Mouse (Mus musculus) hematopoietic stem cell, adult 5-6 weeks (primary cell): Measurements from ENCODE around the gene Glrp1. TPM values are rescaled to one million over a fixed set of nuclear protein-coding genes. Genes with fewer than 3 reads are reported as not detected.
A peak's percentile ranks its signal among the peaks of the same experiment; 100 is the strongest.

ENCODE experiments used
- ATAC-seq, 2 experiments: fragments of 125-278 bp in 1 of 2; replicated peaks in 1 of 2; 2 replicates each; pipeline ENCODE4 v1.8.0; 2016 to 2017; ENCODE audit warnings: inconsistent platforms in 2 of 2, mild to moderate bottlenecking in 2 of 2, moderate number of reproducible peaks in 2 of 2, low read depth in 1 of 2, moderate TSS enrichment in 1 of 2; ENCODE audit not compliant: low FRiP score in 2 of 2, poor library complexity in 2 of 2, severe bottlenecking in 2 of 2, insufficient read depth in 1 of 2, low TSS enrichment in 1 of 2
- total RNA-seq: library from RNA; stranded (forward); fragments of 172-1452, 232-1000 nt; gene quantifications from 2 replicates; pipeline ENCODE4 v1.2.3, GENCODE M21; 2017

Gene Glrp1
- 0.99 and 3.3 TPM in 2 replicates for total RNA-seq

DNA sequence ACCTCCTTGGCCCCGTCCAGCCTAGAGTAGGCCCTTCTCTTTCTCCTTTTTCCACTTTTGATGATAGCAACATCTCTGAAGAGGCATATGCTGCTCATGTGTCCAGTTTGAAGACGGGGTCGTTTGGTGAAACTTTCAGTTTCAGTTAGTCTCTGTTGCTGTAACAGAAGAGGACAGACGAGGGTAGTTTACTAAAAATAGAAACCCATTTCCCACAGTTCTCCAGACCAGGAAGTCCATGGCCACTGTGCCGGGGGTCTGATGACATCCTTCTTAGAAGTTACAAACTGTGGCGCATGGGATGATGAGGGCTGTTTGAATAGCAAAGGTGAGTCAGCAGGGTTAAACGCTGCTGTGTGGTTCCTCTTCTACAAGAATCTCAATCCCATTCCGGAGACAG is at the start of gene Glrp1:
Gene Glrp1 (minus strand): TSS at position 278 of the 400 bp plus-strand sequence.
- peak; percentile 78 to 79 for ATAC-seq

- no peak for ATAC-seq
Observed at GRCm38 (mm10) chr1:88559258-88559657, 49.4 kb upstream of the Glrp1 start.

GRCm38 (mm10) chr1:88558793-88559192 is 48.9 kb upstream of the Glrp1 start:
- ATAC-seq, result no peak

GRCm38 (mm10) chr1:88556401-88556800 is 46.5 kb upstream of the Glrp1 start:
- no peak for ATAC-seq

DNA sequence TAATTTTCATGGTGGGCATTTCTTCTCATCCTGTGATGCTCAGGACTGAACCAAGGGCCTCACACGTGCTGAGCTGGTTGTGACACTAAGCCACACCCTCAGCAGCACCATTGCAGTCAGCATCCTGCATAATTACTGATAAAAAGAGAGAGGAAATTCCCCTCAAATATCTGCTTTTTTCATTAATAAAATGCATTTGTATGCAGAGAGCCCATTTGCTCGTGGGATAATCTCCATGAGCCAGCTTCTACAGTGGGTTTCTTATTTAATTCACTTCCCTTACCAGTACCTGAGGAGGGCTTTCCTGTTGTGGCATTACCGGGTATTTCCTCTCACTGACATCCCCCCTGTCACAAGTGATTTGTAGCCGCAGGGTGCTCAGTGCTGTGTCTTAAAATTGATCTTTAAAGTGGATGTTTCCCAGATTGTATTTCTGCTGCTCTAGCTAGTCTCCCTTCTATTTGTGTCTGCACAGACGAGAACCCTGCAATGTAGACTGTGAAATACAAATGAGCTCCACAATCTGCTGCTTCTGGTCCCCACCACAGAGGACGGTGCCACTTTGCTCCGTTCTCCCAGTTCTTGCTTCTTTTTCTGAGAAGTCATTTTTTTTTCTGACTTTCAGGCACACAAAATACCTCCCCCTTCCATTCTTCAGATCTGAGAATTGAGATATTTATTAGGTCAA is 43.8 kb upstream of the Glrp1 start:
- ATAC-seq, result peak; percentile 67 to 82

GRCm38 (mm10) chr1:88549263-88549662 is 39.4 kb upstream of the Glrp1 start:
- no peak for ATAC-seq

DNA sequence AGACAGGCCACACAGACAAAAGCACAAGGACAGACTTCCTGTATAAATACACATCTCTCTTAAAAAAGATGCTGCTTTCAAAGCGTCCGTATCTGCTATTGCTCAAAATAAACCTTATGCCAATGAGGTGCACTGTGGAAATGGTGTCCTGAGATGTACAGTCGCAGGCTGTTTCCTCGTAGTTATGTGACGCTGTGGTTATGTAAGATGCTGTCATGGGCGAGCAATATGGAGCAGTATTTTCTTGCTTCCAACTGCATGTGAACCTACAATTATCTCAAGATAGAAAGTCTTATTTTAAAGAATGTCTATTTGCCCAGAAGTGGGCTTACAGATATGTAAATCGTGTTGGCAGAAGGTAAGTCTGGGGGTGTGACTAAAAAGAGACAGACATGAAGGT is 37.3 kb upstream of the Glrp1 start:
- ATAC-seq, result no peak

GRCm38 (mm10) chr1:88543608-88544007 is 33.7 kb upstream of the Glrp1 start:
- no peak for ATAC-seq

DNA sequence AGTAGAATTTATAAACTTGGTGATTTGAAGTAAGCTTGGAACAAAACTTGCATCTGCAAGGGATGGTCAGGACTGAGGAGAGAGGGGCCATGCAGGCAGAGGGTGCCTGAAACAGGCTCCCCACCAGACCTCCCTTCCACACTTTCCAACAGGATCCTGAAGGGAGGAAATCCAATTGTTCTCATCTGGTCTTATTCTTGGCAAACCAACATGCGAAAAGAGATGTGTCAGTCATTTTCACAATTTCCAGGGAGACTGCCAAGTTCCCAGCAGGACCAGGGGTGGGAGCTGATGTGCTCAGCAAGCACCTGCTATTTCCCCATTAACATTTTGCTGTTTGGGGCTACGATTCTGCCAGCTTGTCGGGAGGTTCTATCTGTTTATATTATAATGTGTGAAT is 30.0 kb upstream of the Glrp1 start:
- ATAC-seq, result no peak

DNA sequence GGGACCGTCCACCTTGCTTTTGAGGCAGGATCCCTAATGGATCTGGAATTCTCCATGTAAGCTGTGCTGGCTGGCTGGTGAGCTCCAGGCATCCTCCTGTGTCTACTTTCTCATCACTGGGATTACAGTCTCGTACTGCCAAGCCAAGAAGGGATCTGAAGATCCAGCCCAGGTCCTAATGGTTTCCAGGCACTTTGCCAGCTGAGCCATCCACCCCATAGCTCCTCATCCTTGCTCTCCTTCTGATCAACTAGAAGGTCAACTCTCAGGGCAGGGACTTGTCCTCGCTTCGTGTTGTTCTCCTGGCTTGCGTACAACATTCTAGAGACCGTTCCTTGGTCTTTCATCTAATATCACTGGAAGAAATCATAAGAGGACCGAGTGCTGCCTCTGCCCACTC is 29.4 kb upstream of the Glrp1 start:
- ATAC-seq, result no peak

- no peak for ATAC-seq
Observed at GRCm38 (mm10) chr1:88536308-88536707, 26.4 kb upstream of the Glrp1 start.

- no peak for ATAC-seq
Observed at GRCm38 (mm10) chr1:88534091-88534490, 24.2 kb upstream of the Glrp1 start.

- no peak for ATAC-seq
Observed at GRCm38 (mm10) chr1:88526161-88526560, 16.3 kb upstream of the Glrp1 start.

- ATAC-seq, result no peak
Observed at GRCm38 (mm10) chr1:88525622-88526021, 15.8 kb upstream of the Glrp1 start.

GRCm38 (mm10) chr1:88521170-88521747 is 11.4 kb upstream of the Glrp1 start:
- no peak for ATAC-seq

GRCm38 (mm10) chr1:88513613-88514012 is 3.7 kb upstream of the Glrp1 start:
- ATAC-seq, result no peak

DNA sequence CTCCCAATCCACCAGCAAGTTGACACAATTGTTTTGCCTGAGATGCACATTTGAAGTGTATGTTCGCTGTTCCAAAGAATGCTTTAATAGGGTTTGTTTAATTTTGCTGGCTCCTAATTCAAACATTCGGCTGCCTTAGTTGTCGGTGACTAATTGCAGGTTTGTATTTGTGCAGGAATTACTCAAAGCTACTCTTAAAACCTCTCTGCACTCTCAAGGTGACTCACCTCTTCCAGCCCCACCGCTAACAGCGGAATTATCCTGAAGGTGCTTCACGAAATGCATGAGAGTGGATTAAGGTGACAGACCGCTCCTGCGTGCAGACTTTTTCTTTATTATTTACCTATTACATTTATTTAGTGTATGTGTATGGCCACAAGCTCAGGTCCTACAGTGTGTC is 2.0 kb downstream of the Glrp1 start:
- ATAC-seq, result no peak

- no peak for ATAC-seq
Observed at GRCm38 (mm10) chr1:88507214-88507613, 2.7 kb downstream of the Glrp1 start.

DNA sequence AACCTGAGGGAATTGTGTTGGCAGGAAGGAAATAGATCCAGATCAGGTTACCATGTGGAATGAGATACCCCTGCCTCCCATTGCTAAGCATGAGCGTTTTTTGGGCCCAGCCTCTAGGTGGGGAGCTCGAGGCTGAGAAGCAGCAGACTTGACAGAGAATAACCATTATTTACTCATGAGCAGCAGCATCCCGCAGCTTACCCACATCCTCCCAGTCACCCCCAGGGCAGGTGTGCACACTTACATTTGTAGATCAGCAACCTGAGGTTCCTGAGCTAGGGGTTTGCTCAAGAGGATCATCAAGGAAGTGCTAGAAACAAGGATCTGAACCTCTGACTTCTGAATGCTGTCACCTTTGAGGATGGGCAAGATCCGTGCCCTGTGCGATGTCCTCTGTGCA is 3.5 kb downstream of the Glrp1 start:
- ATAC-seq, result no peak
